Mouse (Mus musculus) heart, embryonic 13.5 days (tissue): ENCODE measurements around the gene Gh. TPM values are rescaled to one million over a fixed set of nuclear protein-coding genes. Genes with fewer than 3 reads are reported as not detected.
A peak's percentile ranks its signal among the peaks of the same experiment; 100 is the strongest.

Experiments
- ATAC-seq: fragments of 200-750 bp; cut with Nextera tagmentation; 2 replicates; pipeline ENCODE4 v1.8.0; 2017; ENCODE audit warnings: moderate TSS enrichment; ENCODE audit not compliant: insufficient number of reproducible peaks, low FRiP score, low TSS enrichment; ENCODE audit errors: extremely low read depth
- H3K27ac ChIP-seq: fragments of 300-500 bp; sonication (generic); replicated peaks from 2 replicates; pipeline ENCODE4 v1.5.1; 2015; ENCODE audit warnings: moderate library complexity, mild to moderate bottlenecking, inconsistent platforms
- H3K27me3 ChIP-seq: fragments of 300-500 bp; sonication (generic); replicated peaks from 2 replicates; pipeline ENCODE4 v1.6.1; 2015; ENCODE audit warnings: mild to moderate bottlenecking, inconsistent platforms
- H3K36me3 ChIP-seq: fragments of 300-500 bp; sonication (generic); 2 replicates; pipeline ENCODE4 v1.6.1; 2015; ENCODE audit warnings: mild to moderate bottlenecking, inconsistent platforms
- H3K4me1 ChIP-seq: fragments of 300-500 bp; sonication (generic); 2 replicates; pipeline ENCODE4 v1.6.1; 2015; ENCODE audit warnings: inconsistent platforms
- H3K4me2 ChIP-seq: fragments of 300-500 bp; sonication (generic); 2 replicates; pipeline ENCODE4 v1.6.1; 2015; ENCODE audit warnings: inconsistent platforms, mild to moderate bottlenecking, moderate library complexity
- H3K4me3 ChIP-seq: fragments of 300-500 bp; sonication (generic); 2 replicates; pipeline ENCODE4 v1.5.1; 2015; ENCODE audit warnings: moderate library complexity, mild to moderate bottlenecking, inconsistent platforms
- H3K9ac ChIP-seq: fragments of 300-500 bp; sonication (generic); 2 replicates; pipeline ENCODE4 v1.6.1; 2015; ENCODE audit warnings: inconsistent platforms, mild to moderate bottlenecking, moderate library complexity
- H3K9me3 ChIP-seq: fragments of 300-500 bp; sonication (generic); 2 replicates; pipeline ENCODE4 v1.6.1; 2016; ENCODE audit warnings: inconsistent platforms
- WGBS: fragments of 180-500 bp; shearing (Covaris S2); methylation state at CpG from one replicate; pipeline ENCODE4 v1.1.7; 2015; ENCODE audit warnings: mixed read lengths; 5-methylcytosine and 5-hydroxymethylcytosine counted together
- polyA plus RNA-seq: library from polyadenylated mRNA; unstranded; fragments of >200 nt; fragmentation: Nextera tagmentation; extraction: Ambion mirVana; gene quantifications from 2 replicates; pipeline ENCODE4 v1.2.1, GENCODE M21; 2015

Gh gene
- polyA plus RNA-seq, 1 experiment from 2014 or later = not detected

GRCm38 (mm10) chr11:106268326-106269059, 33.2 kb downstream of the Gh start:
- H3K9ac ChIP-seq = peak overlapping the region; percentile 61
- H3K27me3 ChIP-seq = no peaks in the 10 kb centered on the region
- H3K4me3 ChIP-seq = no peak overlapping the region
- WGBS = 60% methylated on average over 8 of the region's 8 CpGs
- H3K4me2 ChIP-seq = peak overlapping the region; percentile 18; the same call in 1 of the 2 replicates
- H3K4me1 ChIP-seq = peaks cover 47% of the 10 kb centered on the region
- no peak for ATAC-seq
- no peaks in the 10 kb centered on the region for H3K9me3 ChIP-seq
- peak overlapping the region; percentile 16 for H3K27ac ChIP-seq
- peaks cover 44% of the 10 kb centered on the region for H3K36me3 ChIP-seq

- peaks cover 51% of the 10 kb centered on the region for H3K36me3 ChIP-seq
- H3K4me2 ChIP-seq = no peak overlapping the region
- no peak overlapping the region for H3K27ac ChIP-seq
- ATAC-seq = no peak
- H3K27me3 ChIP-seq = no peaks in the 10 kb centered on the region
- H3K4me3 ChIP-seq = no peak overlapping the region
- 69% methylated on average over 5 of the region's 5 CpGs for WGBS
- peaks cover 44% of the 10 kb centered on the region for H3K4me1 ChIP-seq
- no peaks in the 10 kb centered on the region for H3K9me3 ChIP-seq
- H3K9ac ChIP-seq = peak overlapping the region; percentile 25; the same call in 1 of the 2 replicates
Measured at GRCm38 (mm10) chr11:106267871-106268270, 33.8 kb downstream of the Gh start.

- Histone ChIP-seq H3K27ac (no peak overlapping the region), H3K9ac (0 out of 2 replicates have a peak overlapping the region, but pooled peaks have one; percentile 25), H3K9me3 (no peaks in the 10 kb centered on the region), H3K27me3 (no peaks in the 10 kb centered on the region), H3K4me1 (peaks cover 44% of the 10 kb centered on the region), H3K36me3 (peaks cover 56% of the 10 kb centered on the region), H3K4me2 (no peak overlapping the region), H3K4me3 (no peak overlapping the region)
- WGBS = 57% methylated on average over 15 of the region's 15 CpGs
- ATAC-seq = no peak
Measured at GRCm38 (mm10) chr11:106267311-106267852, 34.3 kb downstream of the Gh start.

GRCm38 (mm10) chr11:106266431-106266830, 35.2 kb downstream of the Gh start:
- Histone ChIP-seq H3K4me1 (peaks cover 40% of the 10 kb centered on the region), H3K36me3 (peaks cover 65% of the 10 kb centered on the region), H3K4me2 (no peak overlapping the region), H3K9me3 (no peaks in the 10 kb centered on the region), H3K4me3 (no peak overlapping the region), H3K9ac (no peak overlapping the region), H3K27me3 (no peaks in the 10 kb centered on the region), H3K27ac (no peak overlapping the region)
- no peak for ATAC-seq
- 90% methylated on average over 10 of the region's 10 CpGs for WGBS

GRCm38 (mm10) chr11:106265570-106265969, 36.1 kb downstream of the Gh start:
- 87% methylated on average over 4 of the region's 4 CpGs for WGBS
- Histone ChIP-seq H3K4me2 (no peak overlapping the region), H3K27ac (no peak overlapping the region), H3K36me3 (peaks cover 74% of the 10 kb centered on the region), H3K27me3 (no peaks in the 10 kb centered on the region), H3K4me3 (no peak overlapping the region), H3K4me1 (peaks cover 31% of the 10 kb centered on the region), H3K9ac (no peak overlapping the region), H3K9me3 (no peaks in the 10 kb centered on the region)
- no peak for ATAC-seq

GRCm38 (mm10) chr11:106264988-106265387, 36.7 kb downstream of the Gh start:
- ATAC-seq = no peak
- Histone ChIP-seq H3K36me3 (peaks cover 76% of the 10 kb centered on the region), H3K9me3 (no peaks in the 10 kb centered on the region), H3K27ac (no peak overlapping the region), H3K4me2 (no peak overlapping the region), H3K27me3 (no peaks in the 10 kb centered on the region), H3K9ac (no peak overlapping the region), H3K4me3 (no peak overlapping the region), H3K4me1 (peaks cover 26% of the 10 kb centered on the region)
- 91% methylated on average over 15 of the region's 15 CpGs for WGBS

DNA sequence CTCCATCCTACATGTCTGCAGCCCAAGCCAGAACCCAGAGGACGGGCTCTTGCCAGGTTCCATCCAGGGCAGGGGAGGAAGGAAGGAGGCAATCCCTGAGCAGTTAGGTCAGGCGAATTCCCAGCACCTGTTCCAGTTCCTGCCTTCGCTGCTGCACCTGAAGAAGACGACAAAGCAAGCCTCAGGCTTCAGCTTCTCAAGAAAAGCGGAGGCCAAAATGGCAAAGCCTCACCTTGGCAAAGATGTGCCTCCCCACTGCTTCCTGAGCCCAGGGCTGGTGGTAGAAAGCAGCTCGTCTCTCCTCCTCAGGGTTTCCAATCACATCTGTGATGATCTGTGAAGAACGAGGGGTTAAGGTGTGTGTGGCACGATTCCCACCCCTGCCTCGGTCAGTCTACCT, 37.7 kb downstream of the Gh start:
- Histone ChIP-seq H3K9me3 (no peaks in the 10 kb centered on the region), H3K4me2 (no peak overlapping the region), H3K36me3 (peaks cover 85% of the 10 kb centered on the region), H3K4me3 (no peak overlapping the region), H3K9ac (no peak overlapping the region), H3K27ac (no peak overlapping the region), H3K4me1 (peaks cover 19% of the 10 kb centered on the region), H3K27me3 (no peaks in the 10 kb centered on the region)
- WGBS = 91% methylated on average over 9 of the region's 9 CpGs
- no peak for ATAC-seq

DNA sequence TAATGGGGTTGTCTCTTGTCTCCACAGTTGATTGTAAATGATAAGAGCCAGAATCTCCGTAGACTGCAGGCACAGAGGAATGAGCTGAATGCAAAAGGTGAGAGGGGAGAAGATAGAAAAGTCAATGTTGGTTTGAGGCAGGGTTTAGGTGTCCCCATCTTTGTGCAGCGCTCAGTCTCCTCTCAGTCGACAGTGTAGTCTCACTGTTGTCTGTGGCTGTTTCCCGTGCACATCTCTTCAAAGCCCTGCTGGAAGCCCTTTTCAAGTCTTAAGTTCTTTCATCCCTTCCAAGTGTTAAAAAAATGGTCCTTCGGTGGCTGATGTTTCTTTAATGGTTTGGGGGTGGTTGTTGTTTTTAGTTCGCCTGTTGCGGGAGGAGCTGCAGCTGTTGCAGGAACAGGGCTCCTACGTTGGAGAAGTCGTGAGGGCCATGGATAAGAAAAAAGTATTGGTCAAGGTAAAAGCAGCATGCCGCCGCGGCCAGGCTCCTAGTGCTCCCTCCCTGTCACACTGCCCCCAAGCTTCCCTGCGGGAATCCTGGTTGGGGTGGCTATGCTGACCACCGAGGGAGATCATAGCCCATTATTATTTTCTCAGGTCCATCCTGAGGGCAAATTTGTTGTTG, 40.7 kb downstream of the Gh start:
- WGBS = 71% methylated on average over 14 of the region's 14 CpGs
- ATAC-seq = no peak

GRCm38 (mm10) chr11:106256775-106257174, 44.9 kb downstream of the Gh start:
- WGBS = 55% methylated on average over 5 of the region's 5 CpGs
- H3K4me1 ChIP-seq = peaks cover 25% of the 10 kb centered on the region
- ATAC-seq = no peak
- H3K27me3 ChIP-seq = no peaks in the 10 kb centered on the region
- H3K27ac ChIP-seq = peak overlapping the region; percentile 74; the same call in 1 of the 2 replicates
- no peaks in the 10 kb centered on the region for H3K9me3 ChIP-seq
- H3K9ac ChIP-seq = peak overlapping the region; percentile 89
- H3K4me3 ChIP-seq = peak overlapping the region; percentile 80
- peaks cover 68% of the 10 kb centered on the region for H3K36me3 ChIP-seq
- peak overlapping the region; percentile 99 for H3K4me2 ChIP-seq

More for the DNA sequence above, 40.7 kb downstream of the Gh start:
- no peaks in the 10 kb centered on the region for H3K9me3 ChIP-seq
- H3K4me2 ChIP-seq = no peak overlapping the region
- no peak overlapping the region for H3K4me3 ChIP-seq
- peaks cover 13% of the 10 kb centered on the region for H3K4me1 ChIP-seq
- no peak overlapping the region for H3K9ac ChIP-seq
- peaks cover 83% of the 10 kb centered on the region for H3K36me3 ChIP-seq
- no peak overlapping the region for H3K27ac ChIP-seq
- H3K27me3 ChIP-seq = no peaks in the 10 kb centered on the region

GRCm38 (mm10) chr11:106255685-106256451, 45.8 kb downstream of the Gh start, which contains the start of the genes Ftsj3 and Psmc5:
Ftsj3 (minus strand) TSS chr11:106256079.
Psmc5 (plus strand) TSS chr11:106256154.
- Histone ChIP-seq H3K4me1 (peaks cover 25% of the 10 kb centered on the region), H3K9ac (peak within 1 kb of the TSS; percentile 89), H3K4me3 (peak within 1 kb of the TSS; percentile 80), H3K27ac (peak within 1 kb of the TSS; percentile 74), H3K36me3 (peaks cover 68% of the 10 kb centered on the region), H3K9me3 (no peaks in the 10 kb centered on the region), H3K27me3 (no peaks in the 10 kb centered on the region), H3K4me2 (peak within 1 kb of the TSS; percentile 99)
- under 1% methylated on average over 42 of the region's 42 CpGs for WGBS
- ATAC-seq = peak; percentile 85

DNA sequence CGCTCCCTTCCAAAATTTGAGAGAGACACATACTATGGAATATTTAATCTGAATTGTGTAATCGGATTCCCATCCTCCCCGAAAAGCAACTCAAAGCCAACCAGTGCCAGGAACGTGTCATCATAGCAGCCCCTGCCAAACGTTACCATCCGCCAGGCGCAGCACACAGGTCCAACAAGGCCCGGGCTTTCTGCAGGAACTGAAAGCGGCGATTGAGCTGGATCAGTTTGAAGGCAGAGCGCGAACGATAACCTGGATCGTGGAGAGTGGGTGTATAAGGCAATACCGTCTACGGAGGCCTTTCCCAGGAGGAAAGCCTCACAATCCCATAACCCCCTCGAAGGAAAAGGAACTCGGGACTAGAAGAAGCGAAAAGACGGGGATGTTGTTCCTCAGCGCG, 46.5 kb downstream of the Gh start:
- 2% methylated on average over 22 of the region's 22 CpGs for WGBS
- H3K36me3 ChIP-seq = peaks cover 70% of the 10 kb centered on the region
- no peak for ATAC-seq

More for the DNA sequence above, 46.5 kb downstream of the Gh start:
- Histone ChIP-seq H3K9me3 (no peaks in the 10 kb centered on the region), H3K4me2 (peak overlapping the region; percentile 99), H3K4me3 (peak overlapping the region; percentile 80), H3K27ac (peak overlapping the region; percentile 74), H3K27me3 (no peaks in the 10 kb centered on the region), H3K4me1 (peaks cover 25% of the 10 kb centered on the region), H3K9ac (peak overlapping the region; percentile 89)
